Mouse (Mus musculus) c-Kit-positive CD71-positive TER-119-positive erythroid progenitor cells, embryonic 14.5 days (primary cell): ENCODE measurements at regions not wholly inside any gene's neighbourhood (a gene's known extent, or its start where the extent isn't known, plus 50 kb on each side); places are given as distances from the start of the nearest gene placed in this dataset.

Source experiments
- DNase-seq: peaks from one replicate; pipeline ENCODE4 v3.0.0-alpha.2; 2013; ENCODE audit warnings: low spot score

GRCm38 (mm10) chr14:105417458-105417960, 159.1 kb downstream of the Ndfip2 start:
- no peak for DNase-seq

- no peak for DNase-seq
Observed at GRCm38 (mm10) chr14:105416964-105417363, 158.6 kb downstream of the Ndfip2 start.

DNA sequence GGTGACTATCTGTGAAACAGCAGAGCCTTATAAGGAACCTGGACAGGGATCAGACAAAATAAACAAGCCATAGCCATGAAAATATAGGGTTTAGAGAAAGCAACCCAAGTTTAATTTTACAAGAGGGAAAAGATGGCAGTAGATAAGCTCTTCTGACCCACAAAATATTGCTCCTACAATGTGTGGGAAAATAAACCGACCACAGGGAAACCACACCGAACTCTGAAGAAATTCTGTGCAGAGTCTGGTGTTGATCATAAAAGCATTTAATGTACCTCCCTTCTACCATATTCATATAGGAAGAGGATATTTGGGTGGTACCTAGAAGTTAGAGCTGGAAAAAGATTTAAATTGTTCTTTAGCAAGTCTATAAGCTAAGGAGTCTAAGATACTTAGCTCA, 146.3 kb downstream of the Ndfip2 start:
- no peak for DNase-seq

DNA sequence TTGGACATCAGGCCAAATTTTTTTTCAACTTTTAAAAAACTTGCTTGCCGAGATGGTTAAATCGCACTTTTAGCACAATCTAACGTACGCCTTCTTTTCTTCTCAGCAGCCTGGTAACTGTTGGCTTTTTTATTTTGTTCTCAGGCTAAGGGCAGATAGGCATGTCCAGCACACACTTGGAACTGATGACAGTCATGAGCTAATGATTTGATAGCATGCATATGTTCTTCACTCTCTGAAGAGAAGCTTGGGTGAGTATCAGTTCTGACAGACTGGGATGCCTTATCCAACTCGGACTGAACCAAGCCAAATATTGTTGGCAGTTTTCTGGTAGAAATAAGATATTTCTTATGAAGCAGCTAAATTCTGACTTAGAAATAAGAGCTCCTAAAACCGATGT, 145.9 kb downstream of the Ndfip2 start:
- DNase-seq = no peak

DNA sequence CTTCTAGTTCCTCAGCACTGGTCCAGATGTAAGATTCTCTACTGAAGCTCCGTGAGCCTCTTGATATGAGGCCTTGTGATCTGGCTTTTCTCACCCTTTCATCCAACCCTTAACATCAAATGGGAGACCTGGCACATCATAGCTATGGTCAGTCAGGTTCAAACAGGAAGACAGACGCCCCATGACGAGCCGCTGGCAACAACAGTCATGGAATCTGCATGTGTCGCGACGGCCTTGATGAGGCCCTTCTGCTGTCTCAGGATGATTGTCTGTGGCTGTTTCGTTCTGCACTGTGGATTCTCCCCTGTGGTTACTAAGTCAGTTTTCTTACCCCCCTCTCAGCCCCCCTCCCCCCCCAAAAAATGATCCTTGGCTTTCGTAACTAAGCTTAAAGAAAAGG, 144.9 kb downstream of the Ndfip2 start:
- no peak for DNase-seq

DNA sequence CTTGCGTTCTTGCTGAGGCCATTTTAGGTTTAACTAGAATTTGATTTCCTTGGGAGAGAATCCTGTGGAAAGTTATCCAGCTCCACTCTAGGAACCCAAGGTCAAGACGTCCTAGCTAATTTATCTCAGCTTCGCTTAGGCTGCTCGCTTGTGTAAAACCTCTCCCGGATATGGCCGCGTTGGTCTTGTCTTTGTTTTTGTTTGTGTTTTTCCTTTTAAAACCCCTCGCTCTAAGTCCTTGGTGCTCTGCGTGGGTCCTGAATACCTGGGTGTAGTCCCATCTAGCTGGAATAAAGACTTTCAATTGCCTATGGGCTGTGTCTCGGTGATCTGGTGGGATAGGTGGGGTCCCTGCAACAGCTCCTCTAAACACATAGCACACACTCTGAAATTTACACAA, 144.2 kb downstream of the Ndfip2 start:
- DNase-seq = no peak

DNA sequence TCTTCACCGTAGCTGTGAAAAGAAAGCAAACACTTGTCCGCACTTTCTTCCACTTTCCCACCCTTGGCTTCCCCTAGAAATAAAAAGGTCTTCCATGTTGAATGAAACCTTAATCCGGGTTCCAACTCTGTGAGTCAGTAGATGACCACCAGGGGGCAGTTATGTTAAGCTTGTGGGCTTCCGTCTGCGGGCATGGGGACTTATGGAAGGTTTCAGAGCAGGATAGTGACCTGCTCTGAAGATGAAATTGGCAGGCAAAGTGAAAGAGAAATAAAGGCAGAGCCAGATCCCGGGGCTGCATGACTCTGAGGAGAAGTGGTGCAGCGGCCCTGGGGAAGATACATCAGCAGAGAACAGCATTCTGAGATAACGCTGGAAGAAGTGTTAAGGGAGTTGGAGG, 139.1 kb downstream of the Ndfip2 start:
- peak; percentile 25 for DNase-seq

- DNase-seq = no peak
Observed at GRCm38 (mm10) chr14:105392079-105392813, 133.9 kb downstream of the Ndfip2 start.

GRCm38 (mm10) chr14:105391430-105391829, 133.1 kb downstream of the Ndfip2 start:
- no peak for DNase-seq

- DNase-seq = no peak
Observed at GRCm38 (mm10) chr14:105385119-105385518, 126.7 kb downstream of the Ndfip2 start.

- DNase-seq = no peak
Observed at GRCm38 (mm10) chr14:105383382-105383781, 125.0 kb downstream of the Ndfip2 start.

DNA sequence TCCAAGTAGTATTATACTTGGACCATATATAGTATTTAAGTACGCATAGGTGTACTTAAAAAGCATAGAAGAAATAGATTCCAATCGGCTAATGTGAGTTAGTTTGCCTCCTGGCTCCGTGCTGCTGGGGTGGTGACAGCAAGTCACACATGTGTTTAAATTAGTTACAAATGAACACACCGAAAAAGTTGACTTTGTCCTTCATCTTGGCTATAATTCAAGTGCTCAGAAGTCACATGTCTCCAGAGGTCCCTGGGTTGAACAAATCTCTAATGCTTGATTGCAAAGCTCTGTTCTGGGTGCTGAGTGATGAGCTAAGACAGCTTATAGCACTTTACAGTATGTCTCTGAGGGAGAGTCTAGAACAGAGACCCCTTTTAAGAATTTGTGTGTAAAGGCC, 121.7 kb downstream of the Ndfip2 start:
- no peak for DNase-seq

DNA sequence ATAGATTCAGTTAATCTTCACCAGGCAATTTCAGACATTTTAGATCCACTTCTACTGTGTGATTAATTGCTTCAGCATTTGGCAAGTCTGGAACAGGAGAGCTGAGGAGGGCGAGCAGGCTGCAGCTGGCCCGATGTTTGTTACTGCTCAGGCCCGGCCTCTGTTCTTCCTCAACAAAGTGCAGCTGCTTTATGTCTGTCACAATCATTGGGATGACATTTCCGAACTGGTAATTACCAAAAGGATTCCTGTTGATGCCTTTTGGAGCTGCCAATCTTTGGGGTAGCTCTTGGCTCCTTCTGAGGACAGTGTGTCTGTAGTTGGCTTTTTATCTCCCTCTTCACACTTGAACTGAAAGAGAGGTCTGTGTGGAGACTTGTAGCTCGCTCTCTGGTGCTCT, 119.4 kb downstream of the Ndfip2 start:
- DNase-seq = no peak

DNA sequence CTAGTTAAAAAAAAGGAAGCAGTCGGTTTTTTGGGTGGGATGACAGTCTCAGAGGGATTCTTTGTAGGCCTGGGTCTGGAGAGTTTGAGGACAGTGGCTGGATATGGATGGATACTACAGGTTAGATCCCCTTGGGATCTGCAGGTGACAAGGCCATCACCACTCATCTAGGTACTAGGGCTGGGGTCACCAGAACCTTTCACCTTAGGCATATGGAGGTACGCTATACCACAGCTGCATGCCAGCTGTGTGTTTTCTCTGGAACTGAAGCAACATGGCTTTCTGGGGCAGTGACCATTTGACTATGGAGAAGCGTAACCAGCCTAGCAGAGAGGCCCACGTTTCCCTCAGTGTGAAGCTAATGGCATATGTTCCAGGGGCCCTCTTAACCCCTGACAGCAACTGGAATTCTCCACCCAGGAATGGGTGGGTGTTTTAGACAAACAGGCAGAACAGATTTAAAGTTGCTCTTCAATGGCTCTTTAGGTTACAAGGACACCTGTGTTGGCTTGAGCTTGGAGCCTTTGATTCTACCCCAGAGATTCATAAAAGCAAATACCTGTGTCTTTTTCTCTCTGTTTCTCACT, 118.8 kb downstream of the Ndfip2 start:
- no peak for DNase-seq

GRCm38 (mm10) chr14:105369637-105370435, 111.5 kb downstream of the Ndfip2 start:
- no peak for DNase-seq

- DNase-seq = no peak
Observed at GRCm38 (mm10) chr14:105360530-105360929, 102.2 kb downstream of the Ndfip2 start.

DNA sequence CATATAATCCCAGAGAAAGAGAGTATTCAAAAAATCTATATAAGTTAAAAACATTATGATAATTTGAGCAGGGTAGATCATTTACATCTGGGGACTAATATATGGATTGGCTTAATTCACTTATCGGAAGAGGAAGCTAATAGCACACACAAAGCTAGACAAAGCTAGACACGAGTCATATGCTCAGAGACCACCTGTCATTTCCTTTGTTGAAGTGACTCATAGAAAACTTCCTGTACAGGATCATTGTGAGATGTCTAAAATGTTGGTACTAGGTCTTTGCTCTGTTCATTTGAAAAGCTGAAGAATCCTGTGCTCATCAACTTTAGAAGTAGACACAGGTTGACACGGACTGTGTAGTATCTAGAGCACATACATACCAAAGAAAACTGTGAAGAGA, 101.5 kb downstream of the Ndfip2 start:
- no peak for DNase-seq
